Mouse (Mus musculus): Measurements from ENCODE around the gene Tmem247.

GRCm38 (mm10) chr17:86926836-86927235, 9.7 kb downstream of the Tmem247 start:
- no peak for TF ChIP-seq CTCF (IDR thresholded peaks at IDR 0.05; ENCODE audit: low read depth)
- TF ChIP-seq EP300 (IDR thresholded peaks at IDR 0.05; ENCODE audit: low read depth), result no peak
